Mouse (Mus musculus): ENCODE measurements at regions not wholly inside any gene's neighbourhood (a gene's known extent, or its start where the extent isn't known, plus 50 kb on each side); places are given as distances from the start of the nearest gene placed in this dataset.

GRCm38 (mm10) chr4:127421927-127422450 is 64.0 kb upstream of the Gjb5 start:
- no peak for DNase-seq (ENCODE audit: low spot score in 2 of 2)

GRCm38 (mm10) chr4:127421129-127421528 is 63.1 kb upstream of the Gjb5 start:
- no peak for DNase-seq (ENCODE audit: low spot score in 2 of 2)

- no peak for DNase-seq (ENCODE audit: low spot score in 2 of 2)
Observed at GRCm38 (mm10) chr4:127419786-127420120, 61.8 kb upstream of the Gjb5 start.

GRCm38 (mm10) chr4:127419062-127419785 is 61.2 kb upstream of the Gjb5 start:
- no peak for DNase-seq (ENCODE audit: low spot score in 2 of 2)

GRCm38 (mm10) chr4:127416906-127417305 is 58.9 kb upstream of the Gjb5 start:
- no peak for DNase-seq (ENCODE audit: low spot score in 2 of 2)

GRCm38 (mm10) chr4:127413997-127414964 is 56.3 kb upstream of the Gjb5 start:
- no peak for DNase-seq (ENCODE audit: low spot score in 2 of 2)

All from urinary bladder, adult 18-20 months (tissue).